8 mouse cellular contexts compared by ENCODE assay signal in genomic region chr2:155818596-155819391, GRCm38 (mm10). TPM values are rescaled to one million over a fixed set of nuclear protein-coding genes. Genes with fewer than 3 reads are reported as not detected.
DNase-seq lines count a peak whose midpoint lies in the region; ATAC-seq and TF ChIP-seq lines count a peak whose summit lies in the region.

No protein-coding gene starts in this region.

- H3K27ac ChIP-seq in embryonic facial prominence, embryonic 14.5 days (replicated peaks; ENCODE audit: low read depth, low read length): peak overlapping the region; percentile 72
- peak overlapping the region; percentile 53 for H3K27ac ChIP-seq in limb, embryonic 14.5 days (replicated peaks; ENCODE audit: low read depth, low read length)
- H3K27ac ChIP-seq in midbrain, postnatal 0 days (ENCODE audit: low read depth, low read length): peak overlapping the region; percentile 86

- peak; percentile 39; the same call in 1 of the 2 replicates for TF ChIP-seq POLR2A in limb, embryonic 14.5 days (IDR thresholded peaks at IDR 0.05; ENCODE audit: borderline replicate concordance, extremely low read depth, insufficient read depth, insufficient read length)

- H3K4me3 ChIP-seq in embryonic facial prominence, embryonic 14.5 days (ENCODE audit: low read depth, low read length): peak overlapping the region; percentile 57
- H3K4me3 ChIP-seq in limb, embryonic 14.5 days (replicated peaks; ENCODE audit: low read length): peak overlapping the region; percentile 64
- H3K4me3 ChIP-seq in midbrain, postnatal 0 days (ENCODE audit: low read depth, low read length): peak overlapping the region; percentile 49

- ATAC-seq in embryonic facial prominence, embryonic 14.5 days (ENCODE audit: low read depth): peak; percentile 98
- peak; percentile 95 for ATAC-seq in limb, embryonic 14.5 days (ENCODE audit: low FRiP score, low read depth)
- peak; percentile 82 for ATAC-seq in midbrain, postnatal 0 days (ENCODE audit: low FRiP score)

- H3K36me3 ChIP-seq in embryonic facial prominence, embryonic 14.5 days (ENCODE audit: control insufficient read depth, insufficient read depth, low read length): peaks cover 42% of the 10 kb centered on the region
- peaks cover 45% of the 10 kb centered on the region for H3K36me3 ChIP-seq in limb, embryonic 14.5 days (ENCODE audit: control insufficient read depth, insufficient read depth, low read length)
- H3K36me3 ChIP-seq in midbrain, postnatal 0 days (ENCODE audit: insufficient read depth, low read length): peaks cover 42% of the 10 kb centered on the region

- TF ChIP-seq CTCF in midbrain, postnatal 0 days (IDR thresholded peaks at IDR 0.05): no peak

- 0 out of 2 replicates have a peak, but pooled peaks cover 6% of the 10 kb centered on the region for H3K4me1 ChIP-seq in embryonic facial prominence, embryonic 14.5 days (ENCODE audit: control insufficient read depth, insufficient read depth, low read length)
- peaks cover 6% of the 10 kb centered on the region for H3K4me1 ChIP-seq in limb, embryonic 14.5 days (ENCODE audit: control insufficient read depth, insufficient read depth, low read length)
- H3K4me1 ChIP-seq in midbrain, postnatal 0 days (ENCODE audit: insufficient read depth, low read length): peaks cover 11% of the 10 kb centered on the region; the same call in 1 of the 2 replicates

- no peaks in the 10 kb centered on the region for H3K9me3 ChIP-seq in embryonic facial prominence, embryonic 14.5 days (ENCODE audit: control insufficient read depth, low read length)
- no peaks in the 10 kb centered on the region for H3K9me3 ChIP-seq in limb, embryonic 14.5 days (ENCODE audit: control insufficient read depth, low read length)
- H3K9me3 ChIP-seq in midbrain, postnatal 0 days (ENCODE audit: low read length): no peaks in the 10 kb centered on the region

- no peaks in the 10 kb centered on the region for H3K27me3 ChIP-seq in embryonic facial prominence, embryonic 14.5 days (replicated peaks; ENCODE audit: control insufficient read depth, insufficient read depth, low read length)
- no peaks in the 10 kb centered on the region for H3K27me3 ChIP-seq in limb, embryonic 14.5 days (ENCODE audit: control insufficient read depth, insufficient read depth, low read length)
- H3K27me3 ChIP-seq in midbrain, postnatal 0 days (ENCODE audit: insufficient read depth, low read length): no peaks in the 10 kb centered on the region

- under 1% methylated on average over 35 of the region's 37 CpGs for WGBS in embryonic facial prominence, embryonic 14.5 days
- 2% methylated on average over 35 of the region's 37 CpGs for WGBS in limb, embryonic 14.5 days
- 2% methylated on average over 37 of the region's 37 CpGs for WGBS in midbrain, postnatal 0 days

- H3K9ac ChIP-seq in embryonic facial prominence, embryonic 14.5 days (ENCODE audit: low read depth, low read length): peak overlapping the region; percentile 77
- peak overlapping the region; percentile 79 for H3K9ac ChIP-seq in limb, embryonic 14.5 days (ENCODE audit: low read depth, low read length, severe bottlenecking)
- peak overlapping the region; percentile 86 for H3K9ac ChIP-seq in midbrain, postnatal 0 days (replicated peaks; ENCODE audit: low read length, poor library complexity, severe bottlenecking)

- DNase-seq in 3T3-L1 (ENCODE audit: low read depth, low spot score): peak; percentile 97
- peak; percentile 89 to 92 for DNase-seq in adrenal gland, postnatal 4 days (ENCODE audit: low spot score in 2 of 2)
- DNase-seq in embryonic facial prominence, embryonic 14.5 days (ENCODE audit: low spot score): peak; percentile 97
- peak; percentile 96 for DNase-seq in heart, adult 8-10 months (ENCODE audit: low spot score)
- DNase-seq in kidney, adult 9 months: peak; percentile 98
- peak; percentile 95 for DNase-seq in limb, embryonic 14.5 days (ENCODE audit: low spot score)
- peak; percentile 95 for DNase-seq in midbrain, postnatal 0 days (ENCODE audit: low spot score)
- DNase-seq in spleen, postnatal 14 days (ENCODE audit: low spot score in 2 of 2): peak; percentile 89 to 93

- peak overlapping the region; percentile 90 for H3K4me2 ChIP-seq in embryonic facial prominence, embryonic 14.5 days (ENCODE audit: low read depth, low read length)
- H3K4me2 ChIP-seq in limb, embryonic 14.5 days (replicated peaks; ENCODE audit: low read depth, low read length, severe bottlenecking): peak overlapping the region; percentile 95
- peak overlapping the region; percentile 68 for H3K4me2 ChIP-seq in midbrain, postnatal 0 days (ENCODE audit: low read depth, low read length, poor library complexity, severe bottlenecking)

RNA-seq across cellular contexts. Expression of gene BC029722, which starts 0.4 kb away (rescaled TPM):
- 10 to 100 TPM; 72.5 to 72.6 TPM for total RNA-seq in adrenal gland, postnatal 4 days (2021)
- polyA plus RNA-seq in embryonic facial prominence, embryonic 14.5 days (2014; fragmentation: Nextera tagmentation; extraction: Ambion mirVana): 10.8 and 12.2 TPM in 2 replicates
- total RNA-seq in heart, adult 8-10 months (2022): 10 to 100 TPM; 29.8 to 40.2 (median 35.1) TPM
- polyA plus RNA-seq in limb, embryonic 14.5 days (2012; rRNA removed): 20.6 and 22.2 TPM in 2 replicates
- 12.1 and 14.1 TPM in 2 replicates for polyA plus RNA-seq in limb, embryonic 14.5 days (2014; fragmentation: Nextera tagmentation; extraction: Ambion mirVana)
- total RNA-seq in midbrain, postnatal 0 days (2014; rRNA removed): 35.2 TPM in 2 replicates
- polyA plus RNA-seq in midbrain, postnatal 0 days (2015; fragmentation: Nextera tagmentation; extraction: Ambion mirVana): 56.6 and 61.0 TPM in 2 replicates

RNA-seq across cellular contexts. Expression of gene Eif6, which starts 7.9 kb away (rescaled TPM):
- 100 to 1,000 TPM; 137 to 148 TPM for total RNA-seq in adrenal gland, postnatal 4 days (2021)
- 151 and 162 TPM in 2 replicates for polyA plus RNA-seq in embryonic facial prominence, embryonic 14.5 days (2014; fragmentation: Nextera tagmentation; extraction: Ambion mirVana)
- total RNA-seq in heart, adult 8-10 months (2022): 10 to 100 TPM; 44.2 to 65.1 (median 54.3) TPM
- 95.8 and 98.7 TPM in 2 replicates for polyA plus RNA-seq in limb, embryonic 14.5 days (2012; rRNA removed)
- polyA plus RNA-seq in limb, embryonic 14.5 days (2014; fragmentation: Nextera tagmentation; extraction: Ambion mirVana): 170 and 174 TPM in 2 replicates
- total RNA-seq in midbrain, postnatal 0 days (2014; rRNA removed): 80.7 and 85.4 TPM in 2 replicates
- polyA plus RNA-seq in midbrain, postnatal 0 days (2015; fragmentation: Nextera tagmentation; extraction: Ambion mirVana): 130 and 143 TPM in 2 replicates

RNA-seq across cellular contexts. Expression of gene Fam83c, which starts 15.9 kb away (rescaled TPM):
- not detected for total RNA-seq in adrenal gland, postnatal 4 days (2021)
- 0.74 and 1.1 TPM in 2 replicates for polyA plus RNA-seq in embryonic facial prominence, embryonic 14.5 days (2014; fragmentation: Nextera tagmentation; extraction: Ambion mirVana)
- total RNA-seq in heart, adult 8-10 months (2022): not detected
- polyA plus RNA-seq in limb, embryonic 14.5 days (2012; rRNA removed): 1.5 and 2.0 TPM in 2 replicates
- polyA plus RNA-seq in limb, embryonic 14.5 days (2014; fragmentation: Nextera tagmentation; extraction: Ambion mirVana): 1.4 and 2.1 TPM in 2 replicates
- total RNA-seq in midbrain, postnatal 0 days (2014; rRNA removed): not detected in 2 replicates
- polyA plus RNA-seq in midbrain, postnatal 0 days (2015; fragmentation: Nextera tagmentation; extraction: Ambion mirVana): 0.07 TPM in 1 of 2 replicates, not detected in the other

RNA-seq across cellular contexts. Expression of gene Mmp24, which starts 43.7 kb away (rescaled TPM):
- 1 to 10 TPM; 5.3 to 6.9 TPM for total RNA-seq in adrenal gland, postnatal 4 days (2021)
- 0.51 TPM in 2 replicates for polyA plus RNA-seq in embryonic facial prominence, embryonic 14.5 days (2014; fragmentation: Nextera tagmentation; extraction: Ambion mirVana)
- not detected for total RNA-seq in heart, adult 8-10 months (2022)
- polyA plus RNA-seq in limb, embryonic 14.5 days (2012; rRNA removed): 0.30 and 0.44 TPM in 2 replicates
- polyA plus RNA-seq in limb, embryonic 14.5 days (2014; fragmentation: Nextera tagmentation; extraction: Ambion mirVana): 0.04 and 0.07 TPM in 2 replicates
- total RNA-seq in midbrain, postnatal 0 days (2014; rRNA removed): 149 and 178 TPM in 2 replicates
- 12.3 and 14.1 TPM in 2 replicates for polyA plus RNA-seq in midbrain, postnatal 0 days (2015; fragmentation: Nextera tagmentation; extraction: Ambion mirVana)

Comparison
In these comparisons a context has a peak if more than half of its experiments do, and no peak if none do; other contexts are left out.
1. Peak in every context shown above with its lines: DNase-seq, ATAC-seq, H3K4me3 ChIP-seq and H3K27ac ChIP-seq.